Mouse (Mus musculus): ENCODE measurements around the gene Rassf7.

DNA sequence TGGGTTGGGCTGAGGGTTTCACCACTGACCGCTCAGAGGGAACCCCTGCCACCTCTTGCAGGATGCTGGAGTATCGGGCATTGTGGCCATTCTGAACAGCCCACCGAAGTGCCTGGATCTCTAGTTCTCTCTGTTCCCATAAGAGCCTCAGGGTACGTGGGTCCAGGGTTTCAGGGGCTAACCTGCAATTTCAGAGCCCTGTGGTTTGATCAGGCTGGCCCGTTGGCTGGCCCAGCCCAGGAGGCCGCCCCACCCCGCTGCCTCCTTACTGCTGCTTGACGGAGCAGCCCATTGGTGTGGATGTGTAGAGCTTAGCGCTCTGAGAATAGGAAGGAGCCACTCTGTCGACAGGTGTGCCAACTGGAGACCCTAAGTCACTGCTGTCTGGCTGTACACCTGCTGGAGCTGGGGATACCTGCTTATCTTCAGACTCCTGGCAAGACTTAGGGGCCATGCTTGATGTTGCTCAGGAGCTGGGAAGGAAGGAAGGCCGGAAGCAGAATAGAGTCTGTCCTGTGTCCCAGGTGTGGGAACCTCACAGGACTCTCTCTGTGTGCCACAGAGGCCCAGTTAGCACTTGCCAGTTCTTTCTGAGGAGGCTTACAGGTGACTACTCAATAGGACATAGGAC lies 1.9 kb upstream of the Rassf7 start, which contains the start of gene Lmntd2:
- no peak for TF ChIP-seq CTCF (IDR thresholded peaks at IDR 0.05)
- no peak for TF ChIP-seq POLR2A (IDR thresholded peaks at IDR 0.05; ENCODE audit: insufficient read depth, low read depth, low read length)

Measured in heart, adult 2 months (tissue).